Mouse (Mus musculus): Measurements from ENCODE around the gene Wasf1. TPM values are rescaled to one million over a fixed set of nuclear protein-coding genes. Genes with fewer than 3 reads are reported as not detected.

The Wasf1 gene
- polyA plus RNA-seq (2014; fragmentation: Nextera tagmentation; extraction: Ambion mirVana) = 10.7 and 12.1 TPM in 2 replicates

- Histone ChIP-seq H3K27ac (replicated peaks in 1 of 2; ENCODE audit: control insufficient read depth in 1 of 2, insufficient read depth in 1 of 2, low read depth in 2 of 2, low read length in 2 of 2) (peak within 1 kb of the TSS; percentile 88 to 90), H3K9me3 (ENCODE audit: control insufficient read depth, low read length) (no peaks in the 10 kb centered on the region), H3K27me3 (ENCODE audit: control insufficient read depth, insufficient read depth, low read length) (no peaks in the 10 kb centered on the region), H3K36me3 (ENCODE audit: control insufficient read depth, insufficient read depth, low read length) (peaks cover 4% of the 10 kb centered on the region; the same call in 1 of the 2 replicates), H3K4me3 (ENCODE audit: control insufficient read depth in 1 of 2, insufficient read depth in 1 of 2, low read depth in 1 of 2, low read length in 2 of 2) (peak within 1 kb of the TSS; percentile 72 to 88), H3K4me1 (ENCODE audit: control insufficient read depth in 2 of 2, insufficient read depth in 2 of 2, low read length in 2 of 2) (peaks cover 8 to 35% of the 10 kb centered on the region in 2 experiments), H3K4me2 (ENCODE audit: low read length) (peak within 1 kb of the TSS; percentile 93), H3K9ac (ENCODE audit: low read length) (peak within 1 kb of the TSS; percentile 83)
- ATAC-seq (ENCODE audit: insufficient number of reproducible peaks, insufficient read depth, low FRiP score, low read depth) = peak; percentile 96
- under 1% methylated on average over 44 of the region's 44 CpGs for WGBS
Observed at GRCm38 (mm10) chr10:40882831-40883643, at the start of gene Wasf1, which contains the start of gene Cdc40. TSS of gene Wasf1 (plus strand) at chr10:40883475. TSS of gene Cdc40 (minus strand) at chr10:40883311.

- no peak overlapping the region for H3K9ac ChIP-seq (ENCODE audit: low read length)
- no peak overlapping the region for H3K27ac ChIP-seq (replicated peaks in 1 of 2; ENCODE audit: control insufficient read depth in 1 of 2, insufficient read depth in 1 of 2, low read depth in 2 of 2, low read length in 2 of 2)
- H3K27me3 ChIP-seq (ENCODE audit: control insufficient read depth, insufficient read depth, low read length) = no peaks in the 10 kb centered on the region
- no peak for ATAC-seq (ENCODE audit: insufficient number of reproducible peaks, insufficient read depth, low FRiP score, low read depth)
- H3K36me3 ChIP-seq (ENCODE audit: control insufficient read depth, insufficient read depth, low read length) = peaks cover 64% of the 10 kb centered on the region
- H3K9me3 ChIP-seq (ENCODE audit: control insufficient read depth, low read length) = no peaks in the 10 kb centered on the region
- H3K4me1 ChIP-seq (ENCODE audit: control insufficient read depth in 2 of 2, insufficient read depth in 2 of 2, low read length in 2 of 2) = peaks cover 5 to 14% of the 10 kb centered on the region in 2 experiments; a peak in 3 of 4 replicates
- no peak overlapping the region for H3K4me3 ChIP-seq (ENCODE audit: control insufficient read depth in 1 of 2, insufficient read depth in 1 of 2, low read depth in 1 of 2, low read length in 2 of 2)
- 79% methylated on average over 5 of the region's 5 CpGs for WGBS
- no peak overlapping the region for H3K4me2 ChIP-seq (ENCODE audit: low read length)
Observed at GRCm38 (mm10) chr10:40840086-40840485, 43.2 kb upstream of the Wasf1 start.

- H3K9ac ChIP-seq (ENCODE audit: low read length) = peak overlapping the region; percentile 52; the same call in 1 of the 2 replicates
- peak overlapping the region; percentile 6 to 82; a peak in 3 of 4 replicates for H3K27ac ChIP-seq (replicated peaks in 1 of 2; ENCODE audit: control insufficient read depth in 1 of 2, insufficient read depth in 1 of 2, low read depth in 2 of 2, low read length in 2 of 2)
- WGBS = 66% methylated on average over 5 of the region's 5 CpGs
- peaks cover 70% of the 10 kb centered on the region for H3K36me3 ChIP-seq (ENCODE audit: control insufficient read depth, insufficient read depth, low read length)
- peaks cover 5 to 14% of the 10 kb centered on the region in 2 experiments; a peak in 3 of 4 replicates for H3K4me1 ChIP-seq (ENCODE audit: control insufficient read depth in 2 of 2, insufficient read depth in 2 of 2, low read length in 2 of 2)
- H3K4me2 ChIP-seq (ENCODE audit: low read length) = peak overlapping the region; percentile 54
- 0 out of 4 replicates have a peak overlapping the region, but pooled peaks of 1 of the 2 experiments have one; percentile 10 for H3K4me3 ChIP-seq (ENCODE audit: control insufficient read depth in 1 of 2, insufficient read depth in 1 of 2, low read depth in 1 of 2, low read length in 2 of 2)
- H3K27me3 ChIP-seq (ENCODE audit: control insufficient read depth, insufficient read depth, low read length) = no peaks in the 10 kb centered on the region
- no peak for ATAC-seq (ENCODE audit: insufficient number of reproducible peaks, insufficient read depth, low FRiP score, low read depth)
- H3K9me3 ChIP-seq (ENCODE audit: control insufficient read depth, low read length) = no peaks in the 10 kb centered on the region
Observed at GRCm38 (mm10) chr10:40843841-40844240, 39.4 kb upstream of the Wasf1 start.

GRCm38 (mm10) chr10:40844546-40844945, 38.7 kb upstream of the Wasf1 start:
- Histone ChIP-seq H3K9ac (ENCODE audit: low read length) (peak overlapping the region; percentile 52; the same call in 1 of the 2 replicates), H3K4me3 (ENCODE audit: control insufficient read depth in 1 of 2, insufficient read depth in 1 of 2, low read depth in 1 of 2, low read length in 2 of 2) (peak overlapping the region in 1 of 2 experiments; percentile 10; a peak in 1 of 4 replicates), H3K4me2 (ENCODE audit: low read length) (peak overlapping the region; percentile 54), H3K36me3 (ENCODE audit: control insufficient read depth, insufficient read depth, low read length) (peaks cover 76% of the 10 kb centered on the region), H3K27ac (replicated peaks in 1 of 2; ENCODE audit: control insufficient read depth in 1 of 2, insufficient read depth in 1 of 2, low read depth in 2 of 2, low read length in 2 of 2) (peak overlapping the region; percentile 68 to 82), H3K4me1 (ENCODE audit: control insufficient read depth in 2 of 2, insufficient read depth in 2 of 2, low read length in 2 of 2) (peaks cover 5 to 14% of the 10 kb centered on the region in 2 experiments; a peak in 3 of 4 replicates), H3K27me3 (ENCODE audit: control insufficient read depth, insufficient read depth, low read length) (no peaks in the 10 kb centered on the region), H3K9me3 (ENCODE audit: control insufficient read depth, low read length) (no peaks in the 10 kb centered on the region)
- WGBS = 26% methylated on average over 10 of the region's 10 CpGs
- peak; percentile 84 for ATAC-seq (ENCODE audit: insufficient number of reproducible peaks, insufficient read depth, low FRiP score, low read depth)

GRCm38 (mm10) chr10:40845626-40846025, 37.6 kb upstream of the Wasf1 start:
- no peak overlapping the region for H3K4me2 ChIP-seq (ENCODE audit: low read length)
- no peak overlapping the region for H3K4me3 ChIP-seq (ENCODE audit: control insufficient read depth in 1 of 2, insufficient read depth in 1 of 2, low read depth in 1 of 2, low read length in 2 of 2)
- H3K36me3 ChIP-seq (ENCODE audit: control insufficient read depth, insufficient read depth, low read length) = peaks cover 80% of the 10 kb centered on the region
- 63% methylated on average over 6 of the region's 6 CpGs for WGBS
- H3K9ac ChIP-seq (ENCODE audit: low read length) = no peak overlapping the region
- H3K4me1 ChIP-seq (ENCODE audit: control insufficient read depth in 2 of 2, insufficient read depth in 2 of 2, low read length in 2 of 2) = peaks cover 5 to 14% of the 10 kb centered on the region in 2 experiments; a peak in 3 of 4 replicates
- no peak for ATAC-seq (ENCODE audit: insufficient number of reproducible peaks, insufficient read depth, low FRiP score, low read depth)
- H3K27ac ChIP-seq (replicated peaks in 1 of 2; ENCODE audit: control insufficient read depth in 1 of 2, insufficient read depth in 1 of 2, low read depth in 2 of 2, low read length in 2 of 2) = no peak overlapping the region
- no peaks in the 10 kb centered on the region for H3K27me3 ChIP-seq (ENCODE audit: control insufficient read depth, insufficient read depth, low read length)
- no peaks in the 10 kb centered on the region for H3K9me3 ChIP-seq (ENCODE audit: control insufficient read depth, low read length)

- peaks cover 5 to 14% of the 10 kb centered on the region in 2 experiments; a peak in 3 of 4 replicates for H3K4me1 ChIP-seq (ENCODE audit: control insufficient read depth in 2 of 2, insufficient read depth in 2 of 2, low read length in 2 of 2)
- H3K27me3 ChIP-seq (ENCODE audit: control insufficient read depth, insufficient read depth, low read length) = no peaks in the 10 kb centered on the region
- 92% methylated on average over 10 of the region's 10 CpGs for WGBS
- ATAC-seq (ENCODE audit: insufficient number of reproducible peaks, insufficient read depth, low FRiP score, low read depth) = no peak
- H3K27ac ChIP-seq (replicated peaks in 1 of 2; ENCODE audit: control insufficient read depth in 1 of 2, insufficient read depth in 1 of 2, low read depth in 2 of 2, low read length in 2 of 2) = no peak overlapping the region
- H3K4me2 ChIP-seq (ENCODE audit: low read length) = no peak overlapping the region
- H3K36me3 ChIP-seq (ENCODE audit: control insufficient read depth, insufficient read depth, low read length) = peaks cover 65% of the 10 kb centered on the region
- no peak overlapping the region for H3K9ac ChIP-seq (ENCODE audit: low read length)
- no peak overlapping the region for H3K4me3 ChIP-seq (ENCODE audit: control insufficient read depth in 1 of 2, insufficient read depth in 1 of 2, low read depth in 1 of 2, low read length in 2 of 2)
- H3K9me3 ChIP-seq (ENCODE audit: control insufficient read depth, low read length) = no peaks in the 10 kb centered on the region
Observed at GRCm38 (mm10) chr10:40847176-40847874, 36.0 kb upstream of the Wasf1 start.

- ATAC-seq (ENCODE audit: insufficient number of reproducible peaks, insufficient read depth, low FRiP score, low read depth) = no peak
- Histone ChIP-seq H3K4me2 (ENCODE audit: low read length) (no peak overlapping the region), H3K27me3 (ENCODE audit: control insufficient read depth, insufficient read depth, low read length) (no peaks in the 10 kb centered on the region), H3K9me3 (ENCODE audit: control insufficient read depth, low read length) (no peaks in the 10 kb centered on the region), H3K4me1 (ENCODE audit: control insufficient read depth in 2 of 2, insufficient read depth in 2 of 2, low read length in 2 of 2) (no peaks in the 10 kb centered on the region), H3K27ac (replicated peaks in 1 of 2; ENCODE audit: control insufficient read depth in 1 of 2, insufficient read depth in 1 of 2, low read depth in 2 of 2, low read length in 2 of 2) (no peak overlapping the region), H3K9ac (ENCODE audit: low read length) (no peak overlapping the region), H3K4me3 (ENCODE audit: control insufficient read depth in 1 of 2, insufficient read depth in 1 of 2, low read depth in 1 of 2, low read length in 2 of 2) (no peak overlapping the region), H3K36me3 (ENCODE audit: control insufficient read depth, insufficient read depth, low read length) (peaks cover 47% of the 10 kb centered on the region)
- 87% methylated on average over 2 of the region's 2 CpGs for WGBS
Observed at GRCm38 (mm10) chr10:40850644-40851043, 32.6 kb upstream of the Wasf1 start.
